Comparison of ENCODE assay signal across 9 mouse cellular contexts in the genomic region with DNA sequence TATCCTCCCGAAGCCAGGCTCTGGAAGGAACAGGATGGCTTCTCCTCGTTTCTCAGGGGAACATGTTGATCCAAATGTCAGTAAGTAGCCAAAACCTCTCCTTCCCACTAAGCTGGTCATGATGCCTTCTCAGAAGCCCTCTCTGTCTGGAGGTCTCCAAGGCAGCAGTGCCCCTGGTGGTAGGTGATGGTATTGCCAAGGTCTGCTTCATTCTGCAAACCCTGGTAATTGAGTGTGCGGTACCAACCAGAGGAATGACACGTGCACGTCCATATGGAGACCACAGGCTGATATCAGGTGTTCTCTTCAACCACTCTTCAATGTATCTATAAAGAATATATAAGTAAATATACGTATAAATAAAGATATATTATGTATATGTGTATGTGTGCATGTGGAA. TPM values are rescaled to one million over a fixed set of nuclear protein-coding genes. Genes with fewer than 3 reads are reported as not detected.
DNase-seq lines count a peak whose midpoint lies in the region; ATAC-seq and TF ChIP-seq lines count a peak whose summit lies in the region.
"Had no signal": no experiment of that assay in that cellular context is flagged by ENCODE, and none has a peak within 500 bp of the region (broad histone marks: within the 10 kb centered on the region; RNA-seq: fewer than 3 reads in every experiment).

No protein-coding gene starts in this region.

- no peaks in the 10 kb centered on the region for H3K27me3 ChIP-seq in heart, embryonic 11.5 days (ENCODE audit: control insufficient read depth, insufficient read depth, low read length)
- H3K27me3 ChIP-seq in forebrain, embryonic 16.5 days (replicated peaks; ENCODE audit: control insufficient read depth, insufficient read depth, low read length) = no peaks in the 10 kb centered on the region

- ATAC-seq in heart, embryonic 11.5 days (replicated peaks; ENCODE audit: insufficient number of reproducible peaks, low FRiP score, low TSS enrichment) = no peak
- peak; percentile 77 for ATAC-seq in CD4-positive, CD25-positive, alpha-beta regulatory T cell, adult 4 months
- ATAC-seq in forebrain, embryonic 16.5 days = 0 out of 2 replicates have a peak, but pooled peaks have one; percentile 43

- no peak overlapping the region for H3K4me2 ChIP-seq in heart, embryonic 11.5 days
- H3K4me2 ChIP-seq in forebrain, embryonic 16.5 days (ENCODE audit: low read length) = no peak overlapping the region

- peak; percentile 82 for DNase-seq in heart, adult 11 months
- peak; percentile 59 for DNase-seq in brain, embryonic 14.5 days (ENCODE audit: low read depth)
- peak; percentile 78 to 79 for DNase-seq in kidney, postnatal 4 days
- peak; percentile 26 for DNase-seq in lung, postnatal 25 days (ENCODE audit: low spot score)
- peak; percentile 25 to 51 for DNase-seq in spleen, postnatal 14 days (ENCODE audit: low spot score in 2 of 2)

- TF ChIP-seq POLR2A in brain, embryonic 14.5 days (IDR thresholded peaks at IDR 0.05; ENCODE audit: borderline replicate concordance, extremely low read depth, insufficient read depth, insufficient read length, poor library complexity, severe bottlenecking) = no peak

- H3K9ac ChIP-seq in heart, embryonic 11.5 days (ENCODE audit: low read depth, low read length) = no peak overlapping the region
- H3K9ac ChIP-seq in forebrain, embryonic 16.5 days (replicated peaks; ENCODE audit: low read depth, low read length) = no peak overlapping the region

- no peak overlapping the region for H3K27ac ChIP-seq in heart, embryonic 11.5 days (ENCODE audit: low read depth, low read length)
- H3K27ac ChIP-seq in forebrain, embryonic 16.5 days (ENCODE audit: low read length) = no peak overlapping the region

- no peaks in the 10 kb centered on the region for H3K36me3 ChIP-seq in heart, embryonic 11.5 days (ENCODE audit: control insufficient read depth, insufficient read depth, low read length)
- H3K36me3 ChIP-seq in forebrain, embryonic 16.5 days (ENCODE audit: control insufficient read depth, insufficient read depth) = no peaks in the 10 kb centered on the region

- H3K4me1 ChIP-seq in heart, embryonic 11.5 days (ENCODE audit: control insufficient read depth, insufficient read depth, low read length) = no peaks in the 10 kb centered on the region
- no peaks in the 10 kb centered on the region for H3K4me1 ChIP-seq in forebrain, embryonic 16.5 days (replicated peaks; ENCODE audit: control insufficient read depth, insufficient read depth, low read length)

- H3K9me3 ChIP-seq in heart, embryonic 11.5 days (replicated peaks; ENCODE audit: control insufficient read depth, low read length) = no peaks in the 10 kb centered on the region
- H3K9me3 ChIP-seq in forebrain, embryonic 16.5 days (ENCODE audit: control insufficient read depth, low read length) = no peaks in the 10 kb centered on the region

- no peak overlapping the region for H3K4me3 ChIP-seq in heart, embryonic 11.5 days (ENCODE audit: low read depth, low read length)
- H3K4me3 ChIP-seq in forebrain, embryonic 16.5 days (replicated peaks; ENCODE audit: low read length) = no peak overlapping the region

- 33% methylated on average over 6 of the region's 6 CpGs for WGBS in heart, embryonic 11.5 days (ENCODE audit: insufficient replicate concordance)
- WGBS in forebrain, embryonic 16.5 days = 31% methylated on average over 6 of the region's 6 CpGs

- TF ChIP-seq CTCF in brain, embryonic 14.5 days (IDR thresholded peaks at IDR 0.05; ENCODE audit: borderline replicate concordance, extremely low read depth, insufficient read depth, insufficient read length) = peak; percentile 80

RNA-seq across cellular contexts. Expression of a gene that starts 11.5 kb away (rescaled TPM):
- 39.7 and 45.3 TPM in 2 replicates for polyA plus RNA-seq in heart, embryonic 11.5 days (2014; fragmentation: Nextera tagmentation; extraction: Ambion mirVana)
- polyA plus RNA-seq in CD4-positive, CD25-positive, alpha-beta regulatory T cell, adult 4 months (2017; shearing (Covaris generic)) = 10 to 100 TPM; 24.1 to 35.5 TPM
- 66.5 and 70.5 TPM in 2 replicates for polyA plus RNA-seq in brain, embryonic 14.5 days (2012; rRNA removed)
- 37.5 and 50.3 TPM in 2 replicates for polyA plus RNA-seq in forebrain, embryonic 16.5 days (2015; fragmentation: Nextera tagmentation; extraction: Ambion mirVana)

RNA-seq across cellular contexts. Expression of a gene that starts 34.2 kb away (rescaled TPM):
- not detected in 2 replicates for polyA plus RNA-seq in heart, embryonic 11.5 days (2014; fragmentation: Nextera tagmentation; extraction: Ambion mirVana)
- polyA plus RNA-seq in CD4-positive, CD25-positive, alpha-beta regulatory T cell, adult 4 months (2017; shearing (Covaris generic)) = not detected
- polyA plus RNA-seq in brain, embryonic 14.5 days (2012; rRNA removed) = 0.09 and 0.25 TPM in 2 replicates
- 0.15 TPM in 1 of 2 replicates, not detected in the other for polyA plus RNA-seq in forebrain, embryonic 16.5 days (2015; fragmentation: Nextera tagmentation; extraction: Ambion mirVana)
- polyA plus RNA-seq: liver, embryonic 16.5 days had no signal

RNA-seq across cellular contexts. Expression of a gene that starts 54.1 kb away (rescaled TPM):
- polyA plus RNA-seq in heart, embryonic 11.5 days (2014; fragmentation: Nextera tagmentation; extraction: Ambion mirVana) = 32.2 and 43.8 TPM in 2 replicates
- polyA plus RNA-seq in CD4-positive, CD25-positive, alpha-beta regulatory T cell, adult 4 months (2017; shearing (Covaris generic)) = 1 to 10 TPM in 1 of 2 experiments, under 1 TPM in 1; 0.74 to 1.8 TPM
- polyA plus RNA-seq in brain, embryonic 14.5 days (2012; rRNA removed) = 49.2 and 59.8 TPM in 2 replicates
- 48.5 and 58.0 TPM in 2 replicates for polyA plus RNA-seq in forebrain, embryonic 16.5 days (2015; fragmentation: Nextera tagmentation; extraction: Ambion mirVana)

Comparison
In these comparisons a context has a peak if more than half of its experiments do, and no peak if none do; other contexts are left out.
1. DNase-seq: peak in every context shown above with its lines; median percentile 82 in heart, adult 11 months; 78 in kidney, postnatal 4 days; 59 in brain, embryonic 14.5 days; 38 in spleen, postnatal 14 days; 26 in lung, postnatal 25 days.
2. RNA of a gene that starts 54.1 kb away (polyA plus RNA-seq): 49.2 to 59.8 TPM in brain, embryonic 14.5 days, 48.5 to 58.0 TPM in forebrain, embryonic 16.5 days and 32.2 to 43.8 TPM in heart, embryonic 11.5 days; 0.74 to 1.8 TPM in CD4-positive, CD25-positive, alpha-beta regulatory T cell, adult 4 months; every median in the first group is over 10 times any median in the second.